Mouse (Mus musculus): ENCODE data around the gene Zbtb11. TPM values are rescaled to one million over a fixed set of nuclear protein-coding genes. Genes with fewer than 3 reads are reported as not detected.

Gene Zbtb11
- polyA plus RNA-seq, 1 experiment = 0.22 TPM

DNA sequence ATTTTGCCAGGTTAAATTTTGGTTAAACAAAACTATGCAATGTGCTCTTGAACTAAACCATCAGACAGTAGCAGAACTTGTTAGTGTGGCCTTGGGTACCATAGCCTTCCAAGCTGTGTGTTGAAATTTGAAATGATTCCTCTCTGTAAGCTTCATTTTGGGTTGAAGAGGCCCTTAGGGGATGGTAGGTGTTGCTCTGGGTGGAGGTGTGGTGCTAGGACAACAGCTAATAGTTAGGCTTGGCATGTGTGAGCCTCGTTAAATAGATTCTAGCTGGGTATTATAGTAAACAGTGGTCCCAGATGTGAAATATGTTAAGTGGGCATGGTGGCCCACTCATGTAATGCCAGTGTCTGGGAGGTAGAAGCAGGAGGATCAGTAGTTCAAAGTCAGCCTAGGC lies 6.5 kb upstream of the Zbtb11 start:
- no peaks in the 10 kb centered on the region for H3K9me3 ChIP-seq (ENCODE audit: control insufficient read depth, low read length)
- H3K4me1 ChIP-seq (ENCODE audit: control insufficient read depth) = peaks cover 36% of the 10 kb centered on the region
- H3K27me3 ChIP-seq (ENCODE audit: control insufficient read depth) = no peaks in the 10 kb centered on the region
- peaks cover 50% of the 10 kb centered on the region for H3K36me3 ChIP-seq (ENCODE audit: control insufficient read depth)
- TF ChIP-seq TAL1 (IDR thresholded peaks at IDR 0.05; ENCODE audit: low read length) (no peak), GATA1 (IDR thresholded peaks at IDR 0.05; ENCODE audit: low read length) (no peak)
- peak overlapping the region; percentile 70 for H3K4me3 ChIP-seq (replicated peaks)

DNA sequence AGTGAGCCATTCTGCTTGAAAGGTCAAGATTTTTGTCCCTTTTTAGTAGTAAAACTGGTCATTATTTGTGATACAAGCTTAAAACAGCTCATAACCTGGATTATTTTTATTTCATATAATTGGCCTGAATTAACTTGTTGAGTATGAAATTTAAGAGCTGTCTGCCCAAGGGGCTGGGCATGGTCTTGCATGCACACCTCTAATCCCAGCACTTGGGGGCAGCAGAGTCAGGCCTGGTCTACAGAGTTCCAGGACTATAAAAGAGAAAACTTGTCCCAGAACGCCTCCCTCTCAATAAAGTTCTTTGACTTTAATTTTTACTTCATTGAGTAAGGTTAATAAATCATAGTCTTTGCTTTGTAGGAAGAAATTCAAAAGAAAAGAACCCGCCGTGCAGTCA lies 4.5 kb upstream of the Zbtb11 start:
- peaks cover 57% of the 10 kb centered on the region for H3K36me3 ChIP-seq (ENCODE audit: control insufficient read depth)
- no peaks in the 10 kb centered on the region for H3K27me3 ChIP-seq (ENCODE audit: control insufficient read depth)
- H3K4me1 ChIP-seq (ENCODE audit: control insufficient read depth) = peaks cover 45% of the 10 kb centered on the region
- H3K9me3 ChIP-seq (ENCODE audit: control insufficient read depth, low read length) = no peaks in the 10 kb centered on the region
- no peak overlapping the region for H3K4me3 ChIP-seq (replicated peaks)
- TF ChIP-seq TAL1 (IDR thresholded peaks at IDR 0.05; ENCODE audit: low read length) (no peak), GATA1 (IDR thresholded peaks at IDR 0.05; ENCODE audit: low read length) (no peak)

DNA sequence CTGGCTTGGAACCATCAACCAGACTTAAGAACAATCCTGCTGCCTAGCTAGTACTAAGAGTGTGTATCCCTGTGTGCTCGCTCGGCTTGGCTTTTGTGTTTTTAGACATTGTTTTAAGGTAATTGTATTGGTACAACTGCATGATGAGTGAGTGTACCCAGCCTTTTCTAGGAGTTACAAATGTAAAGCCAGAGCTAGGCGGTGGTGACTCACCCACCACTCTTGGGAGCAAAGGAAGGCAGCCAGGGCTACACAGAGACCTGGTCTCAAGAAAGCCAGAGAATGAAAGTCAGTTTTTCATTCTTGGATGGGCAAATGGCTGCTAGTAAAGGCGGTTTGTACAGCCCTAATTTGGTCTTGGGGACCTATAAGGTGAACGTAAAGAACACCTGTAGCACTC lies 3.3 kb upstream of the Zbtb11 start:
- Histone ChIP-seq H3K9me3 (ENCODE audit: control insufficient read depth, low read length) (no peaks in the 10 kb centered on the region), H3K4me1 (ENCODE audit: control insufficient read depth) (peaks cover 53% of the 10 kb centered on the region), H3K4me3 (replicated peaks) (no peak overlapping the region), H3K27me3 (ENCODE audit: control insufficient read depth) (no peaks in the 10 kb centered on the region), H3K36me3 (ENCODE audit: control insufficient read depth) (peaks cover 57% of the 10 kb centered on the region)
- TF ChIP-seq GATA1 (IDR thresholded peaks at IDR 0.05; ENCODE audit: low read length) (no peak), TAL1 (IDR thresholded peaks at IDR 0.05; ENCODE audit: low read length) (no peak)

DNA sequence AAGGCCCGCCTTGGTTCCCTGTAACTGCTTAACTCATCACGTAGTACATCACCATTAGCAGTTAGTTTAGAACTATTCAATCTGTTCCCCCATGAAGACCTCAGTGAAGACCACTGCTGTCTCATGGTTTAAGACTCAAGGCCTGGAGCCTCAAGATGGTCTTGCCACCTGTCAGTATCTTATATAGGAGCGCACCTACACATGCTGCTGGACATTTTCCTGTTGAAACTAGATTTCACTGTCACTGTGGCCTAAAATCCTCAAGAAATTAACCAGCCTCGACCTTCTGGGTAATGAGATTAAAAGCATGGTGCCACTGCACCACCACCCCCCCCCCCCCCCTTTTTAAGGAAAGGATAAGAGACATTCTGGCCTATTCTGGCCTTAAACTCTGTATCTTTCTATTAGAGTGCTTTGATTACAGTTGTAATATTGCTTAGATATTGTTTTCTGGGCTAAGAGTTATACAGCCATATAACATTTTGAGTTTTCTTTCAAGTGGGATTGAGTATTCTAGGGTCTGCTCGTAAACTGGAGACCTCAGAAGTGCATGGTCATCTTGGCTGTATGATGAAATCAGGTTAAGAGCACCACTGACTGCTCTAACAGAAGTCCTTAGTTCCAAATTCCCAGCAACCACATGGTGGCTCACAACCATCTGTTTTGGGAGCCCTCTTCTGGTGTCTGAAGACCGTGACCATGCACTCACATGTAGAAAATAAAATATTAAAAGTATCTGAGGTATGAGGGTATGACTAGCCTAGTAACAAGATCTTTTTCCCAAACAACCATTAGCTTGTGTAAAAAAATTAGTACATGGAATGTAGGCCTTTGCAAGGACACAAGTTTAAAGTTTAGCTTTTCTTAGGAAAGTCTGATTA lies 1.7 kb upstream of the Zbtb11 start:
- no peak for TF ChIP-seq TAL1 (IDR thresholded peaks at IDR 0.05; ENCODE audit: low read length)
- no peak for TF ChIP-seq GATA1 (IDR thresholded peaks at IDR 0.05; ENCODE audit: low read length)
- H3K4me1 ChIP-seq (ENCODE audit: control insufficient read depth) = peaks cover 60% of the 10 kb centered on the region
- H3K36me3 ChIP-seq (ENCODE audit: control insufficient read depth) = peaks cover 66% of the 10 kb centered on the region
- H3K4me3 ChIP-seq (replicated peaks) = no peak overlapping the region
- no peaks in the 10 kb centered on the region for H3K27me3 ChIP-seq (ENCODE audit: control insufficient read depth)
- H3K9me3 ChIP-seq (ENCODE audit: control insufficient read depth, low read length) = no peaks in the 10 kb centered on the region

DNA sequence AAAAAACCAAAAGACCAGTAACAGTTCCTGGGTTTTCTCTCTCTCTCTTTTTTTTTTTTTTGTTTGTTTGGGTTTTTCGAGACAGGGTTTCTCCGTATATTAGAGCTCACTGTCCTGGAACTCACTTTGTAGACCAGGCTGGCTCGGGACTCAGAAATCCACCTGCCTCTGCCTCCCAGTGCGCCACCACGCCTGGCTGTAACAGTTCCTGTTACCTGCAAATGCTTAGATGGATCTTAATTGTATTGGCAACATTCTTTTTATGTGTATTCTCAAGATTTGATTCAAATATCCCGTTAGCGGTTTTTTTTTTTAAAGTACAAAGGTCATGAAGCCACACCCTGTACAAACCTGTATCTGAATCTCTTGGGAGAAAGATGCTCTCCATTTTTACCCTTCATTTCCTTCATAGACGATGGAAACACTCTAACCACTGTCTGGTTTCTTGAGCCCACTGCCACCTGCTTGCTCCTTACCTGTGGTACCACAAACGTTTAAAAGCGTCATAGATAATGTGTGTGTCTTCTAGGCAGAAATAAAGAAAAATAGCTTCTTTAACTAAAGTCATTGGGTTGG lies 969 bp upstream of the Zbtb11 start:
- H3K9me3 ChIP-seq (ENCODE audit: control insufficient read depth, low read length) = no peaks in the 10 kb centered on the region
- H3K4me1 ChIP-seq (ENCODE audit: control insufficient read depth) = peaks cover 54% of the 10 kb centered on the region
- no peaks in the 10 kb centered on the region for H3K27me3 ChIP-seq (ENCODE audit: control insufficient read depth)
- TF ChIP-seq GATA1 (IDR thresholded peaks at IDR 0.05; ENCODE audit: low read length) = no peak
- H3K36me3 ChIP-seq (ENCODE audit: control insufficient read depth) = peaks cover 61% of the 10 kb centered on the region
- H3K4me3 ChIP-seq (replicated peaks) = peak overlapping the region; percentile 90

DNA sequence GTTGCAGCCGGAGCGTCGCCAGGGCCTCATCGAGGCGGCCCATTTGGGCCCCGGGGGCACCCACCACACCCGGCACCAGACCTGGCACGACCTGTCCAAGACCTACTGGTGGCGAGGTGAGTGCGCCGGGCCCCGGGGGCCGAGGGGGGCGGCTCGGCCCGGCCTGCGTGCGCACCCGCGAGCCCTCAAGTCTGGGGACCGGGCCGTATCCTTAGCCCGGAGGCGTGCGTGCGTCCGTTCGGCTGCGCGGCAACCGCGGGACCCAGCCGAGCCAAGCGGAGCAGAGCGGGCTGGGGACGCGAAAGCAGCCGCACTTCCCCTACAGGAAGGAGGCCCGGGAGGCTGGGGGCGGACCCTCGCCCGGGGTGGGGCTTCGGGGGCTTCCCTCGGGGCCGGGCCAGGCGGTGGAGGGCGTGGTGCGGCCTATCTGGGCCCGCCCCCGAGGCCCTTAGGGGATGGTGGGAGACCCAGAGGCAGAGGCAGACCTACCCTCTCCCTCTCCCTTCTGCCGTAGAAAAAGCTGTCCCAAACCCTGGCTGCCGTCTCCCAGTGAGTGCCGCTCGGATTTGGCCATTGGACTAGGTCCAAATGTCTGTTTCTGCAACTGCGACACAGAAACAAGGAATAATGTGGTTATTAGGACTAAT lies 696 bp downstream of the Zbtb11 start:
- Histone ChIP-seq H3K36me3 (ENCODE audit: control insufficient read depth) (peaks cover 56% of the 10 kb centered on the region), H3K9me3 (ENCODE audit: control insufficient read depth, low read length) (no peaks in the 10 kb centered on the region), H3K4me3 (replicated peaks) (peak overlapping the region; percentile 90), H3K4me1 (ENCODE audit: control insufficient read depth) (peaks cover 46% of the 10 kb centered on the region), H3K27me3 (ENCODE audit: control insufficient read depth) (no peaks in the 10 kb centered on the region)
- TF ChIP-seq GATA1 (IDR thresholded peaks at IDR 0.05; ENCODE audit: low read length) (no peak), TAL1 (IDR thresholded peaks at IDR 0.05; ENCODE audit: low read length) (no peak)

DNA sequence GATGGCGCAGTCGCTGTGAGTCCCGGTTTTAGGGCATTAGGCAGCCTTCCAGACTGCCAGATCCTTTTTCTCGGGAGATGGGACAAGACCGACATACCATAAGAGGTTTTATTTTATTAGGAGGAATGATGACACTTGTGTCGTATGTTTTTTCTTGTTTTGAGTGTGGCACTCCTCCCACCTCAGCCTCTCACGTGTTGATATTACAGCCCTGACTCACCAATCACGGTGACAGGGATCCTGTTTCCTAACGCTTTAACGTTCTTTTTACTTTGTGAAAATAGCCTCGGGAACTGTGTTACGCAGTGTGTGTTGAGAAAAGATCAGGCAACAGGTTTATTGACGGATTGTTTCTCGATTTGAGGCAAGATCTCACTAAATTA lies 1.2 kb downstream of the Zbtb11 start:
- Histone ChIP-seq H3K4me3 (replicated peaks) (peak overlapping the region; percentile 90), H3K4me1 (ENCODE audit: control insufficient read depth) (peaks cover 42% of the 10 kb centered on the region), H3K36me3 (ENCODE audit: control insufficient read depth) (peaks cover 55% of the 10 kb centered on the region)

DNA sequence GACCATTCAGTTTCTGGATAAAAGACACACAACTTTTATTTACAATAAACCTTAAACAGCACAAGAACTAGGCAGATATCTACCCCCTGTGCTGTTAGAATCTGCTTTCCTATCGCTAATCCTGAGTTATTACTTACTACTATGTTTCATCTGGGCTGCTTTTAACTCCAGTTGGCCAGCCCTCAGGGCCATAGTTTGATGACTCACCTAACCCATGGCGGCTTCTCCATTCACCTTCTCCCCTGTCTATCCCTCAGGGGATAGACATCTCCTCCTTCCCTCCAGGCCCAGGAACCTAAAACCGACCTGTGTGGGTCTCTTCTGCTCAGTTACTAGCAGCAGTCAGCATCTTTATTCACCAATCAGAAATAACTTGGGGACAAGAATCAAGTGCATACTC lies 12.3 kb downstream of the Zbtb11 start:
- Histone ChIP-seq H3K36me3 (ENCODE audit: control insufficient read depth) (peaks cover 90% of the 10 kb centered on the region), H3K4me1 (ENCODE audit: control insufficient read depth) (no peaks in the 10 kb centered on the region), H3K4me3 (replicated peaks) (no peak overlapping the region), H3K27me3 (ENCODE audit: control insufficient read depth) (no peaks in the 10 kb centered on the region), H3K9me3 (ENCODE audit: control insufficient read depth, low read length) (no peaks in the 10 kb centered on the region)
- no peak for TF ChIP-seq TAL1 (IDR thresholded peaks at IDR 0.05; ENCODE audit: low read length)
- TF ChIP-seq GATA1 (IDR thresholded peaks at IDR 0.05; ENCODE audit: low read length) = no peak

More for the DNA sequence above, 1.2 kb downstream of the Zbtb11 start:
- Histone ChIP-seq H3K27me3 (ENCODE audit: control insufficient read depth) (no peaks in the 10 kb centered on the region), H3K9me3 (ENCODE audit: control insufficient read depth, low read length) (no peaks in the 10 kb centered on the region)
- TF ChIP-seq TAL1 (IDR thresholded peaks at IDR 0.05; ENCODE audit: low read length) = no peak
- no peak for TF ChIP-seq GATA1 (IDR thresholded peaks at IDR 0.05; ENCODE audit: low read length)

DNA sequence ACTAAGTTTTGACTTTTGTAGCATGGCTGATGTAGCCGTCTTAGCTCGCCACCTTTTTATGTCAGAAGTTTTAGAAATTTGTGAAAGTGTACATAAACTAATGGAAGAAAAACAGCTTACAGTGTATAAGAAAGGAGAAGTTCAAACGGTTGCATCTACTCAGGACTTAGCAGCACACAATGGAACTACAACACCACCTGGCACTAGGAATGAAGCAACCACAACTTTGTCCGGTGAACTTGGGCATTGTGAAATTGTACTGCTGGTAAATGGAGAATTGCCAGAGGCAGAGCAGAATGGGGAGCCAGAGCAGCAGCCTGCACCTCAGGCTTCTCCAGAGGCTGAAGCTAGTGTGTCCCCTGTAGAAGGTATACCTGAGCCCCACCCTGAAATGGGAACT lies 16.6 kb downstream of the Zbtb11 start:
- H3K4me1 ChIP-seq (ENCODE audit: control insufficient read depth) = no peaks in the 10 kb centered on the region
- H3K9me3 ChIP-seq (ENCODE audit: control insufficient read depth, low read length) = no peaks in the 10 kb centered on the region
- TF ChIP-seq TAL1 (IDR thresholded peaks at IDR 0.05; ENCODE audit: low read length) (no peak), GATA1 (IDR thresholded peaks at IDR 0.05; ENCODE audit: low read length) (no peak)
- H3K36me3 ChIP-seq (ENCODE audit: control insufficient read depth) = peaks cover 85% of the 10 kb centered on the region
- no peaks in the 10 kb centered on the region for H3K27me3 ChIP-seq (ENCODE audit: control insufficient read depth)
- H3K4me3 ChIP-seq (replicated peaks) = no peak overlapping the region
